Mouse (Mus musculus) small intestine, adult 2 months (tissue): ENCODE results near the gene Hspg2.

Experiments used
- CTCF ChIP-seq: fragments of 200-500 bp; IDR thresholded peaks from 2 replicates; pipeline ENCODE4 v1.5.1; 2012; ENCODE audit warnings: low read depth, mild to moderate bottlenecking, control low read depth, inconsistent platforms, low read length, moderate library complexity, mixed read lengths; ENCODE audit not compliant: insufficient replicate concordance, insufficient read length; ENCODE audit errors: extremely low read depth
- POLR2A ChIP-seq: fragments of 200-500 bp; IDR thresholded peaks from 2 replicates; pipeline ENCODE4 v1.6.1; 2012; ENCODE audit warnings: low read depth, mild to moderate bottlenecking, control low read depth, inconsistent platforms, low read length, moderate library complexity

- TF ChIP-seq POLR2A = no peak
- no peak for TF ChIP-seq CTCF
These were observed 27.2 kb upstream of the Hspg2 start for GRCm38 (mm10) chr4:137441332-137441731.
